Mouse (Mus musculus) activated CD4-positive, CD25-positive, alpha-beta regulatory T cell, adult 9 weeks (primary cell): ENCODE results near the gene Neb. TPM values are rescaled to one million over a fixed set of nuclear protein-coding genes. Genes with fewer than 3 reads are reported as not detected.

Experiments used
- polyA plus RNA-seq: library from polyadenylated mRNA; unstranded; fragments of 100-300 nt; shearing (Covaris generic); gene quantifications from one replicate; pipeline ENCODE4 v1.2.1, GENCODE M21; 2017

Gene Neb
- 20.0 TPM for polyA plus RNA-seq

GRCm38 (mm10) chr2:52378448-52378804 lies at the start of gene Neb:
Neb (minus strand) TSS chr2:52378474.

GRCm38 (mm10) chr2:52424747-52425522 lies 46.7 kb upstream of the Neb start, which contains the start of gene Arl5a:
Arl5a (minus strand) TSS chr2:52424901.

Other genes starting within 250 kb of the Neb start
- gene Arl5a, start 46.4 kb upstream of the Neb start, polyA plus RNA-seq: 9.7 TPM